Mouse (Mus musculus) lung, postnatal 4 days (tissue): ENCODE measurements at regions not wholly inside any gene's neighbourhood (a gene's known extent, or its start where the extent isn't known, plus 50 kb on each side); places are given as distances from the start of the nearest gene placed in this dataset.

Source experiments
- DNase-seq, 2 experiments: peaks; one replicate each; pipeline ENCODE4 v3.0.0; 2021

DNA sequence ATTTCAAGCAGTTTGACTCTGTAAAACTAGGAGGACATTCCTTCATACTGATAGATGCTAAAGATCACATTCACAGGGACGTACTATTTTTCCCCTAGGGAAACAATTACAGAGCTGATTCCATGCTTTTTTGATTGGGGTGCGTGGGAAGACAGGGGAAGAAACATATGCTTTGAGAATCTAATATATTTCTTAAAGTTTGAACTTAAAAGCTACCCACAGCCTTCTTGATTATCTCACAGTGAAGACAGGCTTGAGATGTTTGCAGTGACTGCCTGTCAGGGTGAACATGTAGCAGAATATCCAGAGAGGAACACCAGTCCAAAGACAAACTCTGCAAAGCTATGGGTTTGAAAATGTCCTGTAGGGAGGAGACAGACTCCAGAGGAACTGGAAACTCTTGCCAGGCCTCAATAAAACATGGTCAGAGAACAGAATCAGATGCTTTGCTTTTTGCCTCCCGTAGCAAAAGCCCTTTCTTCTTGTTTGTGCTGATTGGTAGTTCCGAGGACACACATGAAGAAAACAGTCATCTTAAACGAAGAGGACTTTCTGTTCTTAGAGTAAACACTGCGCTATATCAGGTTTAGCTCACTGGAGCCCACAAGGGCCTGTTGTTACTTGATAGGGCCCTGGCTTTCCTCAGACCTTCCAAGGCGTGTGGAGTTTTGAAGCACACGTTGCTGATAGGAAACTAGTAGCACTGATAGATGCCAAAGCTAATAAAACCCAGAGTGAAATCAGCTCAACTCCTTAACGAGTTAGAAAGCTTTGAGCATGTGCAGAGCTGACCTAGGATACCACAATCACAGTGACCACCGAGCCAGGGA, 630.8 kb downstream of the Lmo4 start:
- no peak for DNase-seq

DNA sequence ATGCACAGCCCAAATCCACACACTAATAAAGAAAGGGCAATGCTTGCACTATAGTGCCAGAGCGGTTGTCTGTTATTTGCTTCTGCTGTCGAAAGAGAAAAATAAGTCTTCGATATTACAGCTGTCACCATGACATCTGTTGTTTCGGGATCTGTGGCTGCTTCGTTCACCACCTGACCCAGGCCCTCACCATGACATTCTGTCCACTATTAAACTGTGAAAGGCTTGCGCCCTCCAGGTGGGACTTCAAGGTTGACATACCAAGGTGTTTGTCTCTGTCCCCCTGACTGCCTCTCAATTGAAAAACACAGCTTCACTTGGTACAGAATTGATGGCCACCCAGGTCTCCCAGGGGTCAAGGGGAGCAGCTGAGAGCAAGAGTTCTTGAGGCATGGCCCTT, 635.1 kb downstream of the Lmo4 start:
- no peak for DNase-seq

- DNase-seq = no peak
These were observed 640.0 kb downstream of the Lmo4 start for GRCm38 (mm10) chr3:143565067-143565466.

GRCm38 (mm10) chr3:143542811-143543210, 661.0 kb upstream of the Pkn2 start:
- DNase-seq = no peak

DNA sequence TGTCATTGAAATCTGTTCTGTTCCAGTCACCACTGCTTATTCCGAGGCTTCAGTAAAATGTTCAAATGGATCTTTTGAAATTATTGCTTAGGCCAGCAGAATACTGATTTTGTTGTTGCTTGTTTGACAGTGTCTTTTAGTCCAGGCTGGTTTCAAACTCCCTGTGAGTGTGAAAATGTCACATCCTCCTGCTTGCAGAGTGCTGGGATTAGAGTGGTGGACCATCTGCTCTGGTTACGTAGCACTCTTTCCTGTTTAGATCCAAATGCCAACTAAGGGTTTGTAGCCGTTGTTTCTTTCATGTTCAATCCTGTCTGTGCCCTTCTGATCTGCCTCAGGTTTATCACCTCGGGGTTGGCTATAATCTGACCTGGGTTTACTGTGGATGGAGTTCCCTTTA, 646.2 kb upstream of the Pkn2 start:
- no peak for DNase-seq

DNA sequence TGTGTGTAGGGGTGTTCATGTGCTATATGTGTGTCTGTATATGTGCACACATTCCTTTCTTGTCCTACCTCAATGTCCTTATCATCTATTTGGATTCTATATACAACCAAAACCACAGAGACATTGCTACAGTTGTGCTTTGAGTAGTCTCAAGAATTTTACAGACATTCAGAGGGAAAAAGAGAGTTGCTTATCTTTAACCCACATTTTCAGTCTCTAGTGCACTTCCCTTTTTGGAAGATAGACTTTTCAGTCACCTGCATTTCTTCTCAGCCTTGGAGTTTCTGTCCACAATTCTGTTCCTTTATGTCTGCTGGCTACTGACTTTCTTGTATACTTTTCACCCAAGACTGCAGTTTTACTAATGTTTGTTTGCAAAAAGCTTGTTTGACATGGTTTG, 645.5 kb upstream of the Pkn2 start:
- DNase-seq = no peak

DNA sequence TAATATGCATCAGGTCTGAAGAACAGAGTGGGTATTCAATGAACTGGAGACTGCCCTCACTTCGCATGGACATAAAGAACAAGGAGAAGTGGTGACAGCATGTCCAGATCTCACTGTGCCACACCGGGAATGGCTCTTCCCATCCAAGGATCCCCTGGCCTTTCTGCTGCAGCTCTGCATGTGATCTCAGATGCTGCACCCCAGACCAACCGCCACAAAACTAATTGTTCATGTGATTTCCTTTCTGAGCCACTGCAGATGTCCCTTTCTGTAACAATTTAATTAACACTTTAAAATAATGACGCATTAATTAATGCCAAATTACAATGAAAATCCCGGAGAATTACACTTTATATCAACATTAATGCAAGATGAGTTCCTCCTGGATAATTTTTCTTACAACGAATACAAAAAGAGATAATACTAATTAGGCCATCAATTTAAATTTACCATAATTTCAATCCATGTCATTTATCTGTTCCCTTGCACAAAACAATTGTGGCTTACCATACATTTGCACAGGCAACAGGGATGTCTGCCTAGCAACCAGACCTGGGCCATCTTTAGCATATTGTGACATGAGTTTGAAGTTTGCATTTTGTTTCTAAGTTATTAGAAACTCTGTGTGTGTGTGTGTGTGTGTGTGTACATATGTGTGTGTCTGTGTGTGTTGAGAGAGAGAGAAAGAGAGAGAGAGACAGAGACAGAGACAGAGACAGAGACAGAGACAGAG, 630.9 kb upstream of the Pkn2 start:
- no peak for DNase-seq

DNA sequence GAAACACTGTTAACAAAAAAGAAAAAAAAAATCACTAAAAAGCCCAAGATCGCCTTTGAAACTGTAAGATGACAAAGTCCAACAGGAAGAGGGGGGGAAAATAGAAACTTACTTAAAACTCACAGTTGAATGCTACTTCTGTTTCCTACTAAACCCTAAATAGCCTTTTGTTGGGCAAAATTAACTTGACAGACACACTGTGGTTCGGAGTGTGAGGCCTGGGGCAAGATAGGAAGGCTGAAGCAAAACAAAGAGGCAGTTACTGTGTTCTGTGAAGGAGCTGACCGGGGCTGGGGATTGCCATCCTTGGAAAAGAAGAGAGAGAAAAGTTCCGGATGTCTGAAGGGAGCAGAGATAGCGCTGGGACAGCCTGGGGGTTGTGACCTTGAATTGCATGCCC, 627.7 kb upstream of the Pkn2 start:
- DNase-seq = no peak

- DNase-seq = peak in 1 of 2 experiments; percentile 43
These were observed 626.5 kb upstream of the Pkn2 start for GRCm38 (mm10) chr3:143508280-143508679.

DNA sequence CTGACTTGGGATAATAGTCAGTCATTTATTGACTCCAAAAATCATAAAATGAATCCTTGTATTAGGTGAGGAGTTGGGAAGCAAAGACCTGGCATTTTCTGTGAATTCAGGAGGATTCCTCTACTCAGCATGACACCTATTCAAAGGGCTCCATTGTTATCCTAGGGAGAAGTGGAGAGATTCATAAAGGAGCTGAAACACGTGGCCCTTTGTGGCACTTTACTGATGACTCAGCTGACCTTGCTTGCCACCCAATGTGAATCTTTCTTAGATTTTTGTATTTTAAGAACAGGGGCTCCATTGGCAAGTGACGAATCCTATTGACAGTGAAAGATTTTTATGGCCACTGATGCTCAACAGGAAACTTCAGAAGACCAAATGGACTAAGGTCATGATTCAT, 619.2 kb upstream of the Pkn2 start:
- DNase-seq = no peak

DNA sequence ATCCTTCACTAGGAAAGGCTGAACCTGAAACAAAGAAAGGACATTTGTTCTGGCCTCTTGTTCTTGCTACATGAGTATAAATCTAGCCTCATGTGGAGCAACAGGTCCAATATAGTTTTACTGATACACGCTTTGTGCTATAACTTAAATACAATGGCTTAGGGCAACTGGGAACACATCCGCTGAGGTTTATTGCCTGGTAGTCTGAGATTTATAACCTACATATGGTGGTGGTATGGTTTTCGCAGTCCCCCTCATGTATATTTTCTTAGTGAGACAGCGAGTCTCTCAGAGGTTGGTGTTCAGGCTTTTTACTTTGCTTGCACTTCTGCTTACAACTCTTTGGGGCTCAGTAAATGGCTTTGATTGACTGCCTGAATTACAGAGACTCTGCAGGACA, 613.6 kb upstream of the Pkn2 start:
- DNase-seq = no peak

GRCm38 (mm10) chr3:143477916-143478610, 596.3 kb upstream of the Pkn2 start:
- no peak for DNase-seq

DNA sequence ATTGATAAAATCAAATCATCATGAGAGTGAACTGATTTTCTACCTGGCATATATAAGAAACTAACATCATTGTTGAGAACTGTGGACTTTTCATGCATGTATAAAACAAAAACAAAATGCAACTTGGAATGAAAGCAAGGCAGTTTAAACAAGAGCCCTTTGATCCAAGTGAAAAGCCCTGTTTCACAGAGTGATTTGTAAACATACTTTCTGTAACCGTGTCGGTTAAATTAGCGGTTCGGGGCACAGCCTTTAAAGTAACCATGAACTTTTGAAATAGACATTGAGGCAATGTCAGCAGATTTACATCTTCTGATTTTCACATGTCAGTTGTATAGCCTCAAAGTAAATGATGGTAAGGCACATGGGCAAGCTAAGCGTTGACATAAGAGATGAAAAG, 593.7 kb upstream of the Pkn2 start:
- DNase-seq = no peak

DNA sequence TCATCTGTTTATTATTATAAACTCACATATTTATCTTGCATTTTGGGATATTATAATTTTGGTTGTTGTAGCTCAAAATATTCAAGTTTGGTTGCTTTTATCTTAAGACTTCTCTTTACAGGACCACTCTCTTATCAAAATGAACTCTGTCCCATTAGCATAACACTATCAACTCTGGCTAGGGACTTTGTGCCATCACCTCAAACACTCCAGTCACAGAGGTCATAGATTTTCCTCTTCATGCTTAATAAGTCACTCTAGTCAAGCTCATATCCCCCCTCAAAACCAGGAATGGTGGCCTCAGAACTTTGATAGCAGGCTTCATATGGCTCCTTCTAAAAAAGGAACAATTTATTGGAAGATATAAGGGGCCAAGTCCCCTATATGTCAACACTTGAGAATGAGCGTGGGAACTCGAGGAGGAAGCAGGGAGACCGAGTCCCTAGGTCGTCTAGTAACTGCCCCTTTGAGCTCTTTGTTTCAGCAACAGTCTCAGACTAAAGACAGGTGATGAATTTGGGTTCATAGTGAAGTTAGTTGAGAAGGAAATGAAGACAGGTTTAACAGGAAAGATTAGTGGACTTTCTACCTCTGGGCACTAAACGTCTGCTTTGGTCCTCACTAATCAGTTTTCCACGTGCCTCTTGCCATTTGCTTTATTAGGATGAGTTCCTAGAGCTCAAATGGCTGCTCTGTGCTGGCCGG, 565.4 kb upstream of the Pkn2 start:
- no peak for DNase-seq

GRCm38 (mm10) chr3:143417401-143417800, 535.6 kb upstream of the Pkn2 start:
- DNase-seq = no peak

DNA sequence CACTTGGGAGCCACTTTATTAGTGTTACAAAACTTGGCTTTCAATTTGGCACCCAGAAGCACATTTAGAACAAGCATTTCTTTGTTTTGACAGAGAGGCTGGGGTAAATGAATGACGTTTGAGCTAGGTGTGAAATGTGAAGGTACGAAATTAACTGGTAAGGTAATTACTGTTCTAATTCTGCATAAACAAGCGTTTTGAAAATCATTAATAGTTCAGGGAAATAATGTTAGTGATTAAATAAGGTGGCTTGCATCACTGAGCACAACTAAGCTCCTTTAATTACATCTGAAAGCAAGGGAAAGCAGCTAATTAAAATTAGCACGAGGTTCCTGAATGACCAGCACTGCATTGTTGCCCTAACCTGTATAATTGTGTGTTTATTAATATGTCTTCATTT, 529.9 kb upstream of the Pkn2 start:
- DNase-seq = no peak

DNA sequence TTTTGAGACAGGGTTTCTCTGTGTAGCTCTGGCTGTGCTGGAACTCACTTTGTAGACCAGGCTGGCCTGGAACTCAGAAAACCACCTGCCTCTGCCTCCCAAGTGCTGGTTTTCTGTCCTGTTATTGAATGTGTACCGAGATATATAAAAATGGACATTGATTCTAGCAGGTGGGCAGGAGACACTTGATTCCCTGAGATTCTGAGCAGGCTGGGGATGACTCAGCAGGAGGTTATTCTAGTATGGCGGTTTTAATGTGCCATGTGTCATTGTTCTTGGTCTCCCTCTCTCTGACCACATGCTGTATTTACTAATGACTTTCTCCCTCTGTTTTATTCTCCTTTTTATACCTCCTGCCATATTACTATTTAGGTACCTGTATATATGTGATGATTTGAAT, 517.2 kb upstream of the Pkn2 start:
- DNase-seq = no peak

GRCm38 (mm10) chr3:143384357-143384756, 502.6 kb upstream of the Pkn2 start:
- DNase-seq = no peak

GRCm38 (mm10) chr3:143379193-143379592, 497.4 kb upstream of the Pkn2 start:
- peak; percentile 71 to 78 for DNase-seq

GRCm38 (mm10) chr3:143377446-143377845, 495.6 kb upstream of the Pkn2 start:
- no peak for DNase-seq

- no peak for DNase-seq
These were observed 493.8 kb upstream of the Pkn2 start for GRCm38 (mm10) chr3:143375527-143376061.

DNA sequence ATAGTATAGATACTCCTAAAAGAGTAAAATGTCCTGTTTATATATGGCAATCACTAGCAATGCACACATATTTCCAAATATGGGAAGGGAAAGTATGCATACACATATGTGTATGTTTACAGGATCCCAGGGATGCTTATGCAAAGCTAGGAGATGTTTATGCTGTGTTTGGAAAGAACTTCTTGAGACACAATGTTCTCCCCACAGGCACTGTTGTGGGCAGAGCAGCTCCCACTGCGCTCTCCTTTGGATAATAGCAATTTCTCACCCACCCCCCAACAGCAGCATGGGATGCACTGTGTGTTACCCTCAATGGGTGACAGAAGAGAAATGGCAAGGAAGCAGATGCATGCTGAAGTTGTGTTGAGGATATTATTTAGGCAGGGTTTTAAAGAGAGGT, 491.7 kb upstream of the Pkn2 start:
- no peak for DNase-seq

- no peak for DNase-seq
These were observed 487.2 kb upstream of the Pkn2 start for GRCm38 (mm10) chr3:143369002-143369401.
